Mouse (Mus musculus) left cerebral cortex, adult 2 months (tissue): Measurements from ENCODE around the gene Sdhaf4. TPM values are rescaled to one million over a fixed set of nuclear protein-coding genes. Genes with fewer than 3 reads are reported as not detected.

Source experiments
- DNase-seq, 2 experiments: peaks; one replicate each; pipeline ENCODE4 v3.0.0; 2021 to 2022; ENCODE audit warnings: low spot score in 2 of 2, mixed read lengths in 1 of 2; ENCODE audit errors: extremely low spot score in 1 of 2
- H3K27ac ChIP-seq: fragments of 200-600 bp; 2 replicates; pipeline ENCODE4 v1.8.1; 2022
- H3K4me3 ChIP-seq: fragments of 200-600 bp; 2 replicates; pipeline ENCODE4 v1.8.1; 2022
- CTCF ChIP-seq: fragments of 200-600 bp; IDR thresholded peaks from 2 replicates; pipeline ENCODE4 v1.8.1; 2022; ENCODE audit warnings: antibody characterized with exemption, mild to moderate bottlenecking, moderate library complexity
- intact Hi-C: fragments of 180-260 bp; cut with DNase I; formaldehyde crosslinking; loops from one replicate; pipeline ENCODE4 v1.15.1; 2025
- total RNA-seq, 2 experiments: library from RNA; stranded (reverse); gene quantifications; 2 replicates each; pipeline ENCODE4 v1.2.3; 2021

Sdhaf4 gene
- total RNA-seq, 2 experiments from 2014 or later: 42.6 to 46.8 TPM

DNA sequence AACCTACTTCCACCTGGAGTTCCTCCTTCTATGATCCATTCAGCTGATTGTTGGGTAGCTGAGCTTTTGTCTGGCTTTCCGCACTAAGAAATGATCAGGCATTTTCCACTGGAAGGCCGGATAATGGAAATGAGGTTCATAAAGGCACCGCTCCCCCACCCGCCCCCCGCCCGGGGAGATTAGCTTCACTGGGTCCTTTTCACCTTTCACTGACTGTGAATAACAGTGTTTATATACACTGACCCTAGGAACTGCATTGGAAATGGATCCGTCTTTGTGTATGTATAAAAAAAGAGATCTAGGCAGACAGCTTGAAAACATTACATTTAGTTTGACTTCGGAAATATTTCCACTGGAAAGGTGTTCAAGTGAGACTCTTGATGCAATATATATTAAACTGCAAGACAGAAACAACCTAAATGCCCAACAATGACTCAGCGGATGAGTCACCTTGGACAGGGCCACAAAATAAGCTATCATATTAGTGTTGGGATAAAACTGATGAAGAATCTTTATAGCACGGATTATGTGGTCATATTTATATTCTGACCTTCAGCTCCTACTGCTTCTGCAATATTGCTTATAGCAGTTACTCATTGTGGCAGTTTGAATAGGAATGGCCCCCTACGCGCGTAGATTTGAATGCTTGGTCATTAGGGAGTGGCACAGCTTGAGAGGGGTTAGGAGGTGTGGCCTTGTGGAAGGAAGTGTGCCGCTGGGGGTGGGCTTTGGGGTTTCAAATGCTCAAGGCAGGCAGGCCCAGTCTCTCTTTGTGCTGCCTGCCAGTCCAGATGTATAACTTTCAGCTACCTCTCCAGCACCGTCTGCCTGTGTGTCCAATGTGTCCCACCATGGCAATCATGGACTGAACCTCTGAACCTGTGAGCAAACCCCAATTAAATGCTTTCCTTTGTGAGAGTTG is 56.4 kb downstream of the Sdhaf4 start:
- no peak for DNase-seq
- Histone ChIP-seq H3K4me3 (no peak overlapping the region), H3K27ac (no peak overlapping the region)
- intact Hi-C loops: no loop called here
- no peak for TF ChIP-seq CTCF

GRCm38 (mm10) chr1:23948290-23948689 is 57.2 kb downstream of the Sdhaf4 start:
- H3K27ac ChIP-seq: no peak overlapping the region
- H3K4me3 ChIP-seq: no peak overlapping the region
- DNase-seq: no peak
- TF ChIP-seq CTCF: no peak
- intact Hi-C loops: no loop called here

Other genes starting within 250 kb of the Sdhaf4 start
- 1 to 10 TPM; 6.9 to 8.5 TPM for gene B3gat2, start 243.9 kb downstream of the Sdhaf4 start, total RNA-seq
- gene Smap1, start 83.3 kb downstream of the Sdhaf4 start, total RNA-seq: 100 to 1,000 TPM; 142 to 144 TPM
- 10 to 100 TPM; 27.0 to 33.1 TPM for gene Fam135a, start 94.7 kb upstream of the Sdhaf4 start, total RNA-seq
- gene Col9a1, start 172.0 kb upstream of the Sdhaf4 start, total RNA-seq: under 1 TPM; 0.63 to 0.79 TPM